Mouse (Mus musculus) small intestine, adult 2 months (tissue): Measurements from ENCODE around the gene Tmem131. TPM values are rescaled to one million over a fixed set of nuclear protein-coding genes. Genes with fewer than 3 reads are reported as not detected.

Experiments
- H3K27ac ChIP-seq: fragments of 200-500 bp; 2 replicates; pipeline ENCODE4 v1.5.1; 2012; ENCODE audit warnings: low read depth, low read length, control low read depth, inconsistent platforms; ENCODE audit not compliant: insufficient read depth
- H3K27me3 ChIP-seq: fragments of 200-500 bp; 2 replicates; pipeline ENCODE4 v1.6.1; 2012; ENCODE audit warnings: mild to moderate bottlenecking, moderate library complexity, low read length, inconsistent platforms; ENCODE audit not compliant: control insufficient read depth, insufficient read depth
- H3K36me3 ChIP-seq: fragments of 200-500 bp; 2 replicates; pipeline ENCODE4 v1.6.1; 2012; ENCODE audit warnings: mild to moderate bottlenecking, low read length, control low read depth, inconsistent platforms; ENCODE audit not compliant: control insufficient read depth, insufficient read depth
- H3K4me1 ChIP-seq: fragments of 200-500 bp; 2 replicates; pipeline ENCODE4 v1.6.1; 2012; ENCODE audit warnings: low read length, inconsistent platforms, mixed read lengths; ENCODE audit not compliant: control insufficient read depth, insufficient read depth, insufficient read length
- H3K4me3 ChIP-seq: fragments of 200-500 bp; 2 replicates; pipeline ENCODE4 v1.5.1; 2012; ENCODE audit warnings: low read depth, mild to moderate bottlenecking, control low read depth, inconsistent platforms, low read length, moderate library complexity
- CTCF ChIP-seq: fragments of 200-500 bp; IDR thresholded peaks from 2 replicates; pipeline ENCODE4 v1.5.1; 2012; ENCODE audit warnings: low read depth, mild to moderate bottlenecking, control low read depth, inconsistent platforms, low read length, moderate library complexity, mixed read lengths; ENCODE audit not compliant: insufficient replicate concordance, insufficient read length; ENCODE audit errors: extremely low read depth
- POLR2A ChIP-seq: fragments of 200-500 bp; IDR thresholded peaks from 2 replicates; pipeline ENCODE4 v1.6.1; 2012; ENCODE audit warnings: low read depth, mild to moderate bottlenecking, control low read depth, inconsistent platforms, low read length, moderate library complexity
- WGBS: fragments of 180-500 bp; shearing (Covaris S2); methylation state at CpG from one replicate; pipeline ENCODE4 v1.1.7; 2018; 5-methylcytosine and 5-hydroxymethylcytosine counted together
- polyA plus RNA-seq: library from polyadenylated mRNA; depleted of rRNA; stranded (reverse); fragments of >200 nt; gene quantifications from 2 replicates; pipeline ENCODE4 v1.2.3, GENCODE M21; 2012

Gene Tmem131
- polyA plus RNA-seq, 1 experiment, result 39.6 TPM

DNA sequence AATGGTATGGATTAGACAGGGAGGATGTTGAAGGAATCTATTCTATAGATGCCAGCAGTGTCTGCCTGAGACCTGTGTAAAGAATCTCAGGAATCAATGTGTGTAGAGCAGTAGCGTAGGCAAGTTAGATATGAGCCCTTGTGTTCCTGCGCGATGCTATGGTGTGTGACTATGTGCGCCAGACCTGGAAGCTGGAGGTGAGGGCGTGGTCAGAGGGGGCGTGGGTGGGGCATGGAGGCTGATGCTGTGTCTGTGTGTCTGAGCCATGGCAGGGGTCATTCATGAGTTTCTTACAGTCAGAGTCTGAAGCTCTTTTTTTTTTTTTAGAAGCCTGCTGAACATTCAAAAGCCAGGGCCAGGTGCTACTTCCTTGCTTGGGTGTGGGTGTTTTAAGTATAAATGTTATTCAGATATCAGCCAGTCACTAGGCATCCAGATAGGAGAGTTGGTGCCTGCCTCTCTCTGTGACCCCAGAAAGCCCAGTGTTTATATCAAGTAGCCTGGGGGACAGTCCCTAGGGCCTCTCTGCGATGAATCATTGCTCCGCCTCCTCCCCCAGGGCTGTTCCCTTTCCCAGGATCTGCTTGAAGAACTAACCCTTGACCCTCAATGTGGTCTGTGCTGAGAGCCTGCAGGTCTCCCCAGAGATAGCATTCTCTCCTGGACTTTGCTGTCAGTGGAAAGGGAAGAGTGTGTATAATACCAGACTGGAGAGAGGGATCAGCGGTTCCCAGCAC, 171.1 kb downstream of the Tmem131 start:
- Histone ChIP-seq H3K27ac (no peak overlapping the region), H3K4me1 (peaks cover 9% of the 10 kb centered on the region), H3K27me3 (no peaks in the 10 kb centered on the region), H3K36me3 (no peaks in the 10 kb centered on the region), H3K4me3 (no peak overlapping the region)
- TF ChIP-seq CTCF, result no peak
- no peak for TF ChIP-seq POLR2A
- 46% methylated on average over 9 of the region's 9 CpGs for WGBS

DNA sequence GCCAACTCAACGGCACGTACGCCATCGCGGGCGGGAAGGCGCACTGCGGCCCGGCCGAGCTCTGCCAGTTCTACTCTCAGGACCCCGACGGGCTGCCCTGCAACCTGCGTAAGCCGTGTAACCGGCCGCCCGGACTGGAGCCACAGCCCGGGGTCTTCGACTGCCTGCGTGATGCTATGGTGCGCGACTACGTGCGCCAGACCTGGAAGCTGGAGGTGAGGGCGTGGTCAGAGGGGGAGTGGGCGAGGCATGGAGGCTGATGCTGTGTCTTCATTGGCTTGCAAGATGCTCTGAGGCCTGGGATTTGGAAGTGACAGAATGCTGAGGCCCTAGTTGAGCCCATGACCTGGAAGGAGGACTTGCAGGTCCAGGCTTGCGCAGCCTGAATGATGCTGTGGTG, 172.5 kb downstream of the Tmem131 start:
- no peaks in the 10 kb centered on the region for H3K27me3 ChIP-seq
- no peak overlapping the region for H3K27ac ChIP-seq
- no peak for TF ChIP-seq CTCF
- TF ChIP-seq POLR2A, result no peak
- H3K36me3 ChIP-seq, result no peaks in the 10 kb centered on the region
- H3K4me1 ChIP-seq, result peaks cover 9% of the 10 kb centered on the region
- 46% methylated on average over 27 of the region's 27 CpGs for WGBS
- no peak overlapping the region for H3K4me3 ChIP-seq

GRCm38 (mm10) chr1:36769951-36770350, 173.5 kb downstream of the Tmem131 start:
- Histone ChIP-seq H3K36me3 (no peaks in the 10 kb centered on the region), H3K4me3 (no peak overlapping the region), H3K27me3 (no peaks in the 10 kb centered on the region), H3K27ac (no peak overlapping the region), H3K4me1 (peaks cover 9% of the 10 kb centered on the region)
- no peak for TF ChIP-seq CTCF
- 80% methylated on average over 1 of the region's 1 CpGs for WGBS

DNA sequence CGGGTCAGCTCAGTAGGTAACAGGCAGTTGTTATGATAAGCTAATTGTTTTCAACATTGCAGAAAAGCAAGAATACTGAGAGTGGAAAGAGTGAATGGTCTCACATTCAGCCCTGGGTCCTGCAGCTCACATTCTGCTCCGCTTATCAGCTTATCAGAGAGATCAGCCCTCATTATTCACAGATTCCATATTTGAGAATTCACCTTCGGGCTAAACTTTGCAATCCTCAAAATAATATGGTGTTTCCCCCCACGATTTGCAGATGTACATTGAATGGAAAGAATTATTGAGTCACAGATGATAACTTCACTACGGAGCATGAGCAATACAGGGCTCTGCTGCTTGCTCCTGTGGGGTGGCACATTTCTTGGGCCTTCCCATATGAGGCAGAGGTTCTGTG, 174.7 kb downstream of the Tmem131 start:
- Histone ChIP-seq H3K27me3 (no peaks in the 10 kb centered on the region), H3K36me3 (no peaks in the 10 kb centered on the region), H3K27ac (no peak overlapping the region), H3K4me3 (no peak overlapping the region), H3K4me1 (peaks cover 9% of the 10 kb centered on the region)
- TF ChIP-seq POLR2A (no peak), CTCF (no peak)
- 72% methylated on average over 5 of the region's 5 CpGs for WGBS

- peaks cover 9% of the 10 kb centered on the region for H3K4me1 ChIP-seq
These were observed 176.1 kb downstream of the Tmem131 start for GRCm38 (mm10) chr1:36767321-36767720.

DNA sequence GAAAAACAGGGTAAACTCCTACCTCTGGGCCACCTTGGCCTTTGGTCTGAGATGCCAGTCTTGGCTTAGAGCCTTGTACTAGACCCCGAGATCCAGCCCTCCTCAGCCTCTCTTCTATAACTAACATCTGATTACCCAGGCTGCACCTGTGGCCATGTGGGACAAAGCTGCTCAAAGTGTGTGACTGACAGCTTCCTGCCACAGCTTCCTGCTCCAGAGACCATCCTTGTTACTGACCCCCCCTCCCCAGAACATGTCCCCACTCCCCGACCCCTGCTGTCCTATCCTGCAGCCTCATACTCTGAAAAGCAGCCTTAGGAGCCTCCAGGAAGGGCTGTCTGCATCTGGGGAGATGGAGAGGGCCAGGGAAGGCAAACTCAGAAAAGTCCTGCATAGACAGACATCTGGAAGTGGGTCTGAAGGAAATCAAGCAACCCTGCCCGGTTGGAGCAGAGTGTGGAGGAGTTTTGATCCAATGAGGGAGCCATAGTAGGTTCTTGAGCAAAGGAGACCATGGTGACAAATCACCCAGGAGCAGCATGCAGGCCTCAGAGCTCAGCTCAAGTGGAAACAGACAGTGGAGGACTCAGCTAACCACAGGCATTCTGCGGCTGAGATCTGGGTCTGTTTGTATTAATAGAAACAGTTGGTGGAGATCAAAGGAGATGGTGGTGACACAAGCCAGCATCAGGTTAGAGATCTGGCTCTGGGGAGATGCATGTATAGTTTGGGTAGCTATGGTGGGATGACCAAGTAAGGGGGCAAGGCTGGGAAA, 176.8 kb downstream of the Tmem131 start:
- Histone ChIP-seq H3K4me1 (peaks cover 3% of the 10 kb centered on the region; the same call in 1 of the 2 replicates), H3K27me3 (no peaks in the 10 kb centered on the region), H3K36me3 (no peaks in the 10 kb centered on the region), H3K27ac (peak overlapping the region; percentile 70), H3K4me3 (no peak overlapping the region)
- 50% methylated on average over 4 of the region's 4 CpGs for WGBS
- TF ChIP-seq POLR2A (no peak), CTCF (no peak)

More at GRCm38 (mm10) chr1:36767321-36767720, 176.1 kb downstream of the Tmem131 start:
- Histone ChIP-seq H3K4me3 (peak overlapping the region; percentile 33), H3K27me3 (no peaks in the 10 kb centered on the region), H3K36me3 (no peaks in the 10 kb centered on the region), H3K27ac (0 out of 2 replicates have a peak overlapping the region, but pooled peaks have one; percentile 1)
- WGBS, result 23% methylated on average over 10 of the region's 10 CpGs
- TF ChIP-seq POLR2A (no peak), CTCF (no peak)

GRCm38 (mm10) chr1:36761568-36761967, 181.9 kb downstream of the Tmem131 start, which contains the start of gene Zap70:
Gene Zap70 (plus strand): TSS chr1:36761798.
- Histone ChIP-seq H3K4me1 (no peaks in the 10 kb centered on the region; the same call in 1 of the 2 replicates), H3K27me3 (no peaks in the 10 kb centered on the region), H3K27ac (peak within 1 kb of the TSS; percentile 54), H3K36me3 (no peaks in the 10 kb centered on the region), H3K4me3 (peak within 1 kb of the TSS; percentile 49)
- 82% methylated on average over 11 of the region's 11 CpGs for WGBS
- no peak for TF ChIP-seq CTCF
- TF ChIP-seq POLR2A, result no peak
